In the genomic region with DNA sequence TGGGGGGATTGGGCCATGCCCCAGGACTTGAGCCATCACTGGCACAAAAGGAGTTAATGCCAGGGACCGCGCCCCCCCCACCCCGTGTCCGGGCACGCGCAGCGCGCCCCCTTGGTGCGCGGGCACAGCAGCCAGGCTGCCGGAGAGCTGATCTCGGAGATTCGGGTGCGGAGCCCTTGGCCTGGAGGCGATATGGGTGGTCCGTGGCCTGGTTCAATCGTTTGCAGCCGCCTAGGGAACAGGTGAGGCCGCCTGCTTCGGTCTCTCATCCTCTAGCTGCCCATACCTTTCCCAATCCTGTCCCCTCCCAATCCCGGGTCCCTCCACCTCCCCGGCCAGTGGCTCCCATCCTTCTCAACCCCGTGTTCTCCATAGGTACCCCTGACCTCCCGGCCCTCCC, we compare ENCODE assay signal across 8 mouse cellular contexts. TPM values are rescaled to one million over a fixed set of nuclear protein-coding genes. Genes with fewer than 3 reads are reported as not detected.
DNase-seq lines count a peak whose midpoint lies in the region; ATAC-seq and TF ChIP-seq lines count a peak whose summit lies in the region.

A gene (plus strand): TSS at position 114 of the 400 bp plus-strand sequence.

- WGBS in forebrain, embryonic 16.5 days = 34% methylated on average over 21 of the region's 24 CpGs
- WGBS in kidney, adult 2 months = 2% methylated on average over 8 of the region's 24 CpGs

- no peak within 1 kb of the TSS for H3ac ChIP-seq in myocyte (ENCODE audit: control insufficient read depth, insufficient read length)

- no peak for TF ChIP-seq CTCF in kidney, adult 2 months (conservative IDR thresholded peaks at IDR 0.05; ENCODE audit: insufficient read depth, insufficient read length, low read depth, low read length)

- no peaks in the 10 kb centered on the region for H3K79me2 ChIP-seq in myocyte (ENCODE audit: control insufficient read depth, insufficient read depth)

- no peaks in the 10 kb centered on the region for H3K36me3 ChIP-seq in forebrain, embryonic 16.5 days (ENCODE audit: control insufficient read depth, insufficient read depth)
- no peaks in the 10 kb centered on the region for H3K36me3 ChIP-seq in myocyte (ENCODE audit: control insufficient read depth, insufficient read depth)
- no peaks in the 10 kb centered on the region for H3K36me3 ChIP-seq in kidney, adult 2 months (ENCODE audit: control insufficient read depth, insufficient read depth, low read length)

- peak within 1 kb of the TSS; percentile 89 for H3K27ac ChIP-seq in forebrain, embryonic 16.5 days (ENCODE audit: low read length)
- H3K27ac ChIP-seq in kidney, adult 2 months (ENCODE audit: insufficient read depth, low read depth, low read length) = no peak within 1 kb of the TSS

- peak within 1 kb of the TSS; percentile 65 for H3K4me3 ChIP-seq in forebrain, embryonic 16.5 days (replicated peaks; ENCODE audit: low read length)
- no peak within 1 kb of the TSS for H3K4me3 ChIP-seq in myocyte
- H3K4me3 ChIP-seq in kidney, adult 2 months (ENCODE audit: insufficient read depth, low read depth, low read length) = no peak within 1 kb of the TSS

- peak within 1 kb of the TSS; percentile 71 for H3K9ac ChIP-seq in forebrain, embryonic 16.5 days (replicated peaks; ENCODE audit: low read depth, low read length)

- TF ChIP-seq POLR2A in myocyte (IDR thresholded peaks at IDR 0.05; ENCODE audit: insufficient read length, low read depth) = no peak
- TF ChIP-seq POLR2A in kidney, adult 2 months (IDR thresholded peaks at IDR 0.05; ENCODE audit: low read depth, low read length) = no peak

- no peaks in the 10 kb centered on the region for H3K9me3 ChIP-seq in forebrain, embryonic 16.5 days (ENCODE audit: control insufficient read depth, low read length)

- DNase-seq in left cerebral cortex, adult 11 months (ENCODE audit: low spot score) = peak; percentile 42
- no peak for DNase-seq in left cerebral cortex, adult 9 months (ENCODE audit: low spot score in 2 of 2)
- peak; percentile 59 to 64 for DNase-seq in cerebellum, adult 18-20 months
- DNase-seq in left cerebral cortex, postnatal 25 days (ENCODE audit: low spot score in 2 of 2) = peak in 1 of 2 experiments; percentile 55
- no peak for DNase-seq in MN1 (ENCODE audit: low spot score)
- DNase-seq in kidney, adult 2 months = no peak

- no peaks in the 10 kb centered on the region for H3K27me3 ChIP-seq in forebrain, embryonic 16.5 days (replicated peaks; ENCODE audit: control insufficient read depth, insufficient read depth, low read length)
- no peaks in the 10 kb centered on the region for H3K27me3 ChIP-seq in myocyte (ENCODE audit: control insufficient read depth, insufficient read depth, insufficient read length)
- H3K27me3 ChIP-seq in kidney, adult 2 months (replicated peaks; ENCODE audit: control insufficient read depth, insufficient read depth, low read length) = no peaks in the 10 kb centered on the region

- peak; percentile 13; the same call in 1 of the 2 replicates for ATAC-seq in forebrain, embryonic 16.5 days

- H3K4me2 ChIP-seq in forebrain, embryonic 16.5 days (ENCODE audit: low read length) = peak within 1 kb of the TSS; percentile 54
- no peak within 1 kb of the TSS for H3K4me2 ChIP-seq in myocyte (ENCODE audit: low read depth)

- H3K4me1 ChIP-seq in forebrain, embryonic 16.5 days (replicated peaks; ENCODE audit: control insufficient read depth, insufficient read depth, low read length) = peaks cover 30% of the 10 kb centered on the region
- H3K4me1 ChIP-seq in kidney, adult 2 months (ENCODE audit: control insufficient read depth, insufficient read depth, low read length) = no peaks in the 10 kb centered on the region

- intact Hi-C loops in left cerebral cortex, postnatal 25 days (cut with DNase I) = no loop called here

TF ChIP-seq in myocyte, 11 proteins besides CTCF, POLR2A, EP300 and RAD21:
- TF ChIP-seq POLR2AphosphoS2 (IDR thresholded peaks at IDR 0.05; ENCODE audit: insufficient read length, low read depth) (peak; percentile 46), REST (IDR thresholded peaks at IDR 0.05; ENCODE audit: insufficient read depth, insufficient read length) (no peak)

RNA-seq across cellular contexts. Expression of the gene that starts here (rescaled TPM):
- 65.5 and 72.3 TPM in 2 replicates for polyA plus RNA-seq in forebrain, embryonic 16.5 days (2015; fragmentation: Nextera tagmentation; extraction: Ambion mirVana)
- 100 to 1,000 TPM; 174 to 180 TPM for total RNA-seq in left cerebral cortex, postnatal 25 days (2021)
- polyA plus RNA-seq in myocyte (2012; fragmentation: generic; extraction: Trizol) = not detected
- polyA plus RNA-seq in kidney, adult 2 months (2012; rRNA removed) = 0.18 and 0.31 TPM in 2 replicates

Comparison
In these comparisons a context has a peak if more than half of its experiments do, and no peak if none do; other contexts are left out.
1. RNA of the gene that starts here (polyA plus RNA-seq): 65.5 to 72.3 TPM in forebrain, embryonic 16.5 days; 0.18 to 0.31 TPM in kidney, adult 2 months and not detected in myocyte (single experiment); every median in the first group is over 10 times any median in the second.
2. DNase-seq: peak in left cerebral cortex, adult 11 months (single experiment) and cerebellum, adult 18-20 months (2 of 2); none in left cerebral cortex, adult 9 months (0 of 2), MN1 (single experiment) and kidney, adult 2 months (single experiment).